Mouse (Mus musculus) CD4-positive helper T cell, adult 2 months (primary cell): ENCODE measurements around the gene Helb.

ENCODE experiments used
- DNase-seq: peaks from one replicate; pipeline ENCODE4 v3.0.0-alpha.2; 2012; ENCODE audit warnings: low read depth, missing footprints, low spot score

Gene Helb

DNA sequence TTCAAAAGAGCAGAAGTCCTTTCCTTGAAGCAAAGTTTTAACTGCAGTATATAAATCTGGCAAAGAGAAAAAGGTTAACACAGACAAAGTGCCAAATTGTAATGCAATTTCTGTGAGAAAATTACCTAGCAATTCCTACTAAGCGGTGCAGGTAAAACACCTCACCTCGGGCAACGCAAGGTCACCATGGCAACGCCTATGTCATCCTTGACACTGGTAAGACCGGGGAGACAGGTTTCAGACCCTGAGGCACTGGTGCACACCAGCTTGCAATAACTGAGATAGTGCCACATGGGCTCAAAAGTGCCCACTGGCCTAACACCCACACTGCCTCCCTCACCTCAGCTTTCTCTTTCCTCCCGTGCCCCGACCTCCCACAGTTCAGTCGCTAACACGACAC, 17.7 kb downstream of the Helb start:
- DNase-seq = no peak

DNA sequence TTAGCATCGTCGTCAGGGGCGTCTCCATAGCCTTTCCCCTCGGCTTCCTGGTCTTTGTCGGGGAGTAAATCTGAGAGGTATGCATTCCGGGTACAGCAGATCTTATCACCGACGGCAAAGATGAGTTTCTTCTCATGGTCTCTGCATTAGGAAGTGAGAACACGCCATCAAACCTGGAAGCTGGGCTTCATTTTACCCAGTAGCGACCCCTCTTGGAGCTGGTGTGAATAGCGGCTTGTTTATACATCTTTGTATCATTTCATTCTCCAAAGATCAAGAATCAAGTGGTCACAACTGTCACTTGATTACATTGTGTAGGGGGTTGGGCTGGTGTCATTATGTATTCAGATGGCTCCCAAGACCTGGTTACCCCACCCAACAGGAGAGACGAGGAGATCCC, 20.2 kb downstream of the Helb start:
- DNase-seq = no peak

- no peak for DNase-seq
Observed at GRCm38 (mm10) chr10:120077850-120078249, 34.9 kb downstream of the Helb start.

DNA sequence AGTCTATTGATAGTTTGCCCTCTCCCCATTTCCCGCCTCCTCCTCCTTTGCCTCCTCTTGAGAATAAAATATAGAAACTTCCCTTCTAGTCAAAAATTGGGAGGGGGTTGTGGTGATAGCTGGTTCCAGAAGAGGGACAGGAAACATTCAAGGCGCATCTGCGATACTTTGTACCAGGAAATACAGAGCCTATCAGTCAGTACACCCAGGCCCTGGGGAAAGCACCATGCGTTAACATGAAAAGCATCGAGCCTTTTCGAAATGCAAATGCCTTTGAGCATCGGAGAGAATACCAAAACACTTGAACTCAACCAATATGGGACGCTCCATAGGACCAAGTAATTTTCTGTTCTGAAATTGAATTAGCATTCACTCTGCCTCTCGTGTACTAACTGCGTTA, 46.5 kb downstream of the Helb start:
- DNase-seq = no peak

DNA sequence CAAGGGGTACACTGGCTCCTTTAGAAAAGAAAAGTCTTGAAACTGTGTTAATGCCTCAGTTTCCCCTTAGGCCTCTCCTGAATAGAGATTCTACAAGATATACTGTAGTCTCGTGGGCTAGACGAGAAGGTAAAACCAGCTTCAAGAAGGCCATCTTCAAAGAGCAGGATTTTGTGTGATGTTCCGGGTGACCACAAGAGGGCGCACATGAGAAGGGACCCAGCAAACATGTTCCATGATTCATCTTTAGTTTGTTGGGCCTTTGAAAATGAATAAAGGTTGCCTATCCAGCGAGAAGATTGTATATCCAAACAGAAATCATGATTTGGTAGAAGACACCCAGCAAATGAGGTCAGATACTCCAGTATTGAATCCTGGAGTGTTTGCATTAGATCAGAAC, 48.4 kb downstream of the Helb start:
- DNase-seq = peak; percentile 43

DNA sequence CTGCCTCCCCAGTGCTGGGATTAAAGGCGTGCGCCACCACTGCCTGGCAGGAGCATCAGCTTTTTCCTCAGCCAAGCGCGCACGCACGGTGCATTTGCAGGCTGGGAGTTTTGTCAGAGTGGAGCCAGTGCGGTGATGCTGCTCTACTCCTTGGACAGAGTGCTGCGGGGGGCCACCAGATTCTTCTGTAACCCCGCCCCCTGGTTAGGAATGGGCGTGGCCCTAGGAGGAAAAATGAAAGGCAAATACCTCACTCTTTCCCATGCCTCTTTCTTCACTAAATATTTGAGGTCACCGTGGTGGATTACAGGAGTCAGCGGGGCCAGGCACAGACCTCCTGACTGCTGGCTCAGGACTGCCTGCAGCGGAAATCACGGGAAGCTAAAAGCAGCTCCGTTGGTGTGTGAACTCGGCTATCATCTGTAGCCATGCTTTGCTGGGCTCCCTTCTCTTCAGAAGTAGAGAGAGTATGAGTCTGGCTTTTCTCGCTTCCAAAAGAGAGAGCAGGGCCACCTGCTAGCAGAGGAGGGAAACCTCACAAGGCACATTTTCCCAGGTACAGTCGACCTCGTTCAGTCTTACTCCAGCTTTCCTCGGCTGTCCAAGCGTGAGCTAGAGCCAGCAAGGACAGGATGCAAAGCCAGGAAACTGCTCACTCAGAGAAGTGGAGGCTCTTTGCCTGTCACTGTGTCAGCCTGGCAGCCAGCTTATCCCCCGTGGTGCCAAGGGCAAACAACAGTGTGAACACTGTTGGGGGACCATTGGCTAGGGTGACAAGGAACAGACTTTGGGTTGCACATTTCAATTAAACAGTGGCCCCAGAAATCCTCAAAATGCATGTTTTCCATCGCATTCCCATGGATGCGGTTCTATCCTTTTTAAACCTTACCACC, 51.3 kb downstream of the Helb start:
- DNase-seq = no peak

DNA sequence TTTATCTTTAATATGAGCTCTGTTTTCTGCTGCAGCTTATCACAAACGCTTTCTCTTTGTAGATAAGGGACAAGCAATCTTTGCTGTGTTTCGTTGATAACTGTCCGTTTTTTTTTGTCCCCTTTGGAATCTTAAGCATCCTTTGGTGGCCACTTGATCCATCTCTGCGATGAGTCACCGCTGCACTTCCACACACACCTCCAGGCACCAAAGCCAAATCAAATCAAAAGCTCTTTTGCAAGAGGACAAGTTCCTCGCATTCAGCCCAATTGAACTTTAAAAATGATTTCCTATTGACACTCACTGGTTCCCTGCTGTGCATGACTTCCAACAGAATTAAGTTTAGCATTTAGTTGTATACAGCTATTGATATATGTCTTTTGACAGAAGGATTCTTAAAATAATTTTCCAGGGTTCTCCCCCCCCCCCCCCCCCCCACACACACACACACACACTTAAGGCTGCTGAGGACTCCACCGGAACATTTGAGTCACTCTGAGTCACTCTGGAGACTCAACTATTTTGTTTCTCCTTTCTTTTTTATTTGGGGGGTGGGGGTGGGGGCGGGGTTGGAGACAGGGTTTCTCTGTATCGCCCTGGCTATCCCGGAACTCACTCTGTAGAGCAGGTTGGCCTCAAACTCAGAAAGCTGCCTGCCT, 52.1 kb downstream of the Helb start:
- no peak for DNase-seq

- DNase-seq = no peak
Observed at GRCm38 (mm10) chr10:120044714-120045234, 68.0 kb downstream of the Helb start.

DNA sequence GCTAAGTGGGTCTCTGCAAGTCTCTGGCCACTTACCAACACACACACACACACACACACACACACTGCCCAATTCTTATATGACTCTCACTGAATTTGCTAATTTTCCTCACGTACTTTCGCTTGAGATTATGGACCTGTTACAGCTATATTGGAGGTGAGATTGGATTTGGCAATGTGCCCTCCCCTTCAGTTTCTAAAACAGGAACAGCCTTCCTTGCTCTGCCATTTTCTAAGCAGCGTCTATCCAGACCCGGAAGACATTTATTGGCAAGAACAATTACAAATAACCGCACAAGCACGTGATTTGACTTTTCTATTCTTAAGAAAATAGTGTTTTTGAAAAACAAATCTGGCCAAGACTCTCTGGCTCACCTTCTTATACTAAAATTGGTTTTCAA, 68.5 kb downstream of the Helb start:
- DNase-seq = no peak

GRCm38 (mm10) chr10:120038194-120038593, 74.6 kb downstream of the Helb start:
- DNase-seq = no peak

DNA sequence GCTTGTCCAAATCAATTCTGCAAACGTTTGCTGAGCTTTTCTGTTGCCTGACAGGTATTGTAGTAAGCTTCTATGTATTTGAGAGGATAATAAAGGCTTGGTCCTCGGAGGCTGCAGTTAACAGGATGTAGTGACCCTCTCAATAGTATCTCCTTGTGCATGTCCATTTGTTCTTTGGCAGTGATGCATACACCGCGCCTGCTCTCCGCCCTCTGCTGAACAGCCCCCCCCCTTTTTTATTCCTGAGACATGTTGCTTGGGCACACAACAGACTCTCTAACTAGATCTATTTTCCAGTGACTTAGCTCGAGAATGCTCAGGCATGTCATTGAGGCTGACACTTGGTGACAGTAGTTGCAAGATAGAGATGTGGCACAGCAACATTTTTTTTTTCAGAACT, 77.0 kb downstream of the Helb start:
- no peak for DNase-seq

DNA sequence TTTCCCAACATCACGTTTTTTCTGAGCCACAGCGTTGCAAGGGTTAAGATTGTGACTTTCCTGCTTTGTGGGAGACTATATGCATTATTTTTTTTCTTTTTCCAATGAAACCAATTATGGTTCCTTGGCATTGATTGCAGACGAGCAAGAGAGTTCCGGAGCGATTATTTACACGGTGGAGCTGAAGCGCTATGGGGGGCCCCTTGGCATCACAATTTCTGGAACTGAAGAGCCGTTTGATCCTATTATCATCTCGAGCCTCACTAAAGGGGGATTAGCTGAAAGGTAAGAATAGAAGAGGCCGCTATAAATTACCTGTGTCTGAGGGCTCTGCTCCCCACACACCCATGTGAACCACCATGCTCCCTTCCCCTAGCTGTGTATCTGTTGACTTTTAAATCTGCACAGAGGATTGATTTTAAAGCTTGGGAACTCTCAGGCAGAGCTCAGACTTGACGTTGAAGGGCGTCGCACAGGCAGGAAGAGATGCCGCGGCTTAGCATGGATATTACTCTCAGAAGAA, 77.5 kb downstream of the Helb start:
- no peak for DNase-seq

- no peak for DNase-seq
Observed at GRCm38 (mm10) chr10:120033866-120034265, 78.9 kb downstream of the Helb start.
